Mouse (Mus musculus): ENCODE data around the gene Asb16.

Asb16 gene

DNA sequence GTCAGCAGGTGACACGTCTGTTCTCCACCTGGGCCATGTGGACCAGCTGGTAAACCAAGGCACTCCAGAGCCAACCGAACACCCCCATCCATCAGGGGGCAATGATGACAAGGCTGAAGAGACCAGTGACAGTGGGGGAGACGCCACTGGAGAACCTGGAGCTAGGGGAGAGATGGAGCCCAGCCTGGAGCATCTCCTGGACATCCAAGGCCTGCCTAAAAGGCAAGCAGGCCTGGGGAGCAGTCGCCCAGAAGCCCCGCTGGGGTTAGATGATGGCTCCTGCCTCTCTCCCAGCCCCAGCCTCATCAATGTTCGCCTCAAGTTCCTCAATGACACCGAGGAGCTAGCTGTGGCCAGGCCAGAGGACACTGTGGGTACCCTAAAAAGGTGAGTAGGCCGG, 18.9 kb downstream of the Asb16 start:
- DNase-seq (ENCODE audit: low spot score in 2 of 2): no peak

DNA sequence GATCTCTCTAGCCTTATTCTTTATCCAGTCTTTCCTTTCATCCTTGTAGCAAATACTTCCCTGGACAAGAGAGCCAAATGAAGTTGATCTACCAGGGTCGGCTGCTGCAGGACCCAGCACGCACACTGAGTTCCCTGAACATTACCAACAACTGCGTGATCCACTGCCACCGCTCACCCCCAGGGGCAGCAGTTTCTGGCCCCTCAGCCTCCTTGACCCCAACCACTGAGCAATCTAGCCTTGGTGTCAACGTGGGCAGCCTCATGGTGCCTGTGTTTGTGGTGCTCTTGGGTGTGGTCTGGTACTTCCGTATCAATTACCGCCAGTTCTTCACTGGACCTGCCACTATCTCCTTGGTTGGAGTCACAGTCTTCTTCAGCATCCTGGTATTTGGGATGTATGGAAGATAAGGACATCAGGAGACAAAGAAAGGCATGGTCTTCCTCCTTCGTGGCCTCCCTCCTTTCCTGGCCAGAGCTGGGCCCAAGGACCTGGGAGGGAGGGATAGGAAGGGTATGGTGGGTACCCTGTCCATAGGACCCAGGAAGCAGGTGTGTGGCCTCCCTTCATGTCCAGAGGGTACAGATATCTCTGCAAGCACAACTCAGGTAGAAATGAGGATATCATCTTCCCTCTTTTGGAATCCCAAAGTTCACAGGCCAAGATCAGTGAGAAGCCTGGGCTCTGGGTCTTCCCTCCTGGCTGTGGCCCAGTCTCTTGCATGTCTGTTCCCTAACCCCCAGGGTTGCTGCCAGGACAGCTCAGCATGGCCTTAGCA, 19.7 kb downstream of the Asb16 start:
- DNase-seq (ENCODE audit: low spot score in 2 of 2): no peak

DNA sequence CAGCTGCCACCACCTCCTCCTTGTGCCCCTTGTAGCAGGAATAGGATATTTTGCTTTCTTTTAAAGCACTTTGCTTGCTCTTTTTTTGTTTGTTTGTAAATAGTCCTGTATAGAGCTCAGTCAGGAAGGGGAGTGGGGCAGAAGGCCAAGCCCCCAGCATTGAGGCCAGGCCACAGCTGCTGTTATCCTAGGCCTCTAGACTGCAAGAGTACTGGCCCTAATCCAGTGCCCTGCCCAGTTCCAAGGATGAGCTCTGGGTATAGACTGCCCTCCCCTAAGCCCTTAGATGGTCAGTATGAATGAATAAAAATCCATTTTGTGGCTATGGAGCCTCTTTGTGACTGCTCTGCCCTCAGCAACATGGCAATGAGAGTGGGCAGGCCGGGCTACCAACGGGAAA, 20.4 kb downstream of the Asb16 start:
- no peak for DNase-seq (ENCODE audit: low spot score in 2 of 2)

DNA sequence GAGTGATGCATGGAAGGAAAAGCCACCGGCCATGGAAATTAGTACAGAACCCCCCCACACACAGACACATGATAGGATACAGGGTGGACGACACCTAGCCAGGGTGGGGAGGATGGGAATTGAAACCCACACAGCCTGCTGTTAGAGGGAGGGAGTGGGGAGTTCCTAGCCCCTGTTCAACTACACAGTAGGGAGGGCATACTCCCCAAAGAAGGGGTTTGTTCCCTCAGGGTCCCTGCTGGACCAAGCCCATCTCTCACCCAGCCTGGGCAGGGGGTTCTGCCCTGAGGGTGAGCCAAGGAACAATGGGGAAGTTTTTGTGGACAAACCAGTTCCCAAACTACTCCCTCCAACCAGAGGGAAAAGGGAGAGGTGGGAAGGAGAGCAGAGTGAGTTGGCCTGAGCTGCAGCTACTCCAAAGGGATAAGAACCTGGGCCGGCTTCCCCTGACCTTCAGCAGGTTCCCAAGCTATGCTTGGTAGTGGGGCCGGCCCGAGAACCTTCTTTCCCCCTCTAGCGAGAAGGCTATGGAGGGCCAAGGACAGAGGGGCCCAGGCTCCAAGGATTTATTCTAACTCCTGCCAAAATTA, 21.1 kb downstream of the Asb16 start:
- no peak for DNase-seq (ENCODE audit: low spot score in 2 of 2)

DNA sequence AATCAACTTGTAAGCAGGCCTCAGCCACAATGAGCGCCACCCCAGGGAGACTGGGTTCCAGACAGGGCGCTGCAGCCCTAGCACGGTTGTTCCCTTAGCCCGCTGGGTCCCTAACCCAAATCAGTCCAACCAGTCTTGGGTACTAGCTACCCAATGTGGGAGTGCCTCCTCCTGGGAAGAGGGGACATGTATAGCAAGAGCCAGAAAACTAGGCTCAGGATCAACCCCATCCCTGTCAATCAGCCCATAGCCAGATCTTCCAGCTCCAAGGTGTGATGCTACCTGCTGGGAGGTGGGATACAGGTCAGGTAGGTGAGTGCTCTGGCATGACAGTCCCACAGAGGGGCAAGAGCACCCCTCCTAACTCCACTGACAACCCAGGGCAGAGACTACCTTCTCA, 21.6 kb downstream of the Asb16 start:
- DNase-seq (ENCODE audit: low spot score in 2 of 2): no peak

DNA sequence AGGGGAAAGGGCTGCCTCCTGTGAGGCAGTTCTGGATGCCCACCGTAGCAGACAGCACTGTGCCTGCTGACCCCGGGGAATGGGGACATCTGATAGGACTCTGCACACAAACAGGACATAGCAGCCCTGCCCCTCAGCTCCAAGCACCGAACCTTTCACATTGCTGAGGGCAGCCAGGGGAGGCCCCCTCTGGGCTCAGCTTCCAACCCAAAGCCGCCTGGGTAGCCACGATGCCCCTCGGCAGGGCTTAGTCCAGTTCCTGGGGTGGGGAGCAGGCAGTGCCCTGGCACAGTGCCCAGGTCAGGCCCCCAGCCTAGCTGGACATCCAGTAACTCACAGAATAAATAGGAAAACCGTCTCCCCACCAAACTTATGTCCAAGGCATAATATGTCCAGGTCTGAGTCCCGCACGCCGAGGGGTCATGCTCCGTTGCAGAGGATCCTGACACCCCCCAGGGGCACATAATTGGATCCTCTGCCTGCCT, 22.6 kb downstream of the Asb16 start:
- DNase-seq (ENCODE audit: low spot score in 2 of 2): no peak

DNA sequence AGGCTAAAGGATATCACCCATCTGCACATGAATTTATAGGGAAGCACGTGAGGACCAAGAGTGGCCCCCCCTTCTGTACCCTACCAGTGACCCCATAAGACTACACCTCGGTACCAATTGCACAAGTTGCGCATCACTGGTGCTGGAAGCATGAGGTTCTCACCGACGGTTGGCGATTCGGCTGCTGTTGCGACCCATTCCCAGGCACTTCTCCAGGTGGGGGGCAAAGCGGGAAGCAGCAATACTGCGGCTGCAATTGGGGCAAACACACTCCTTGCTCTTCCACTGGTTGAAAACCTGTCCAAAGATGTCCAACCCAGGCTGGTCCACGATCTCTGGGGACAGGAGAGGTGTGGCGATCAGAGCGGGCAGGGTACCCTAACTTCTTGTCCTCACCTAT, 25.4 kb downstream of the Asb16 start:
- no peak for DNase-seq (ENCODE audit: low spot score in 2 of 2)

DNA sequence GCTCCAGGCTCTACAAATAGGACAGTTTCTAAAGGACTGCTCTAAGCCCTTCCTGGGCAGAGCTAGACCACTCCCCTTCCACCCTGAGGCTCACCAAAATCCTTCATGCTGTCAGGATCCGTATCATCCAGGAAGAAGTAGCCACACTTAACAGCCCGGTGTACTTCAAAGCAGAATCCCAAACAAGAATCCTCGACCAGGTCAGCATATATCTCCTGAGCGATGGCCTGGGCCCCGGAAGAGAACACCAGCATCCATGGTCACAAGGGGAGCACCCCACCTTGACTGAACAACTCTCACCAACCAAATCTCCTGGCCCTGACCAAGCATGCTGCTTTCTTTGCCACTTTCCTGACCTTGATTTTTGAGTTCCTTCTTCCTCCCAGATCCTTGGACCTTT, 25.9 kb downstream of the Asb16 start:
- no peak for DNase-seq (ENCODE audit: low spot score in 2 of 2)

DNA sequence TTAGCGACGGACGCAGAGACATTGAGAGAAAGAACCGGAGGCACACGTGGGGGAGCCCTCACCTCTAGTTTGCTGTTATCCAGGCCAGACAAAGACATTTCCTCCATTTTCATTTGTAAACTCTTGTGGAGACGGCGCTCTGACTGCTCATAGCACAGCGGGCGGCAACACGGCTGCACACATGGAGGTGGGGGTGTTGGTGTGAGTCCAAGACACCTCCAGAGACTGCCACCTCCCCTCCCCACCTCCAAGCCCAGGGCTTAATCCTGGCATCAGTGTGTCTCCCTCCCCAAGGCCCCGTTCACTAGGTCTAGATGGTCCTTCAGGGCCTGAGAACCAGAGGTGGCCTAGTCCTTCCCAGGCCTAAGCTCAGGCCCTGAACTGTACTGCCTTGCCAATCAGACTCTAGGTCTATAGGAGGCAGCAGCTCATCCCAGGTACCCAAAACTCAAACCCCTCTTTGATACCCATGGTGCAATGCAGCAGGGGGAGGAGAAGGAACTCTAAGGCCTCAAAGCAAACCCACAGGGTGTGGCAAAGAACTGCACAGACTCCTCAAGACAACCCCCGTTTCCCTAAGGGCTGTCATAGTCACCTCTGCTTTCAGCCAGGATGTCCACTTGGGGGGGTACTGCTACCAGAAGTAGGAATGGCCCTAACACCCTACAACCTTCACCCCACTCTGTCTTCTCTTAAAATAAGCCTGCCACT, 26.5 kb downstream of the Asb16 start:
- peak; percentile 61 to 64 for DNase-seq (ENCODE audit: low spot score in 2 of 2)

DNA sequence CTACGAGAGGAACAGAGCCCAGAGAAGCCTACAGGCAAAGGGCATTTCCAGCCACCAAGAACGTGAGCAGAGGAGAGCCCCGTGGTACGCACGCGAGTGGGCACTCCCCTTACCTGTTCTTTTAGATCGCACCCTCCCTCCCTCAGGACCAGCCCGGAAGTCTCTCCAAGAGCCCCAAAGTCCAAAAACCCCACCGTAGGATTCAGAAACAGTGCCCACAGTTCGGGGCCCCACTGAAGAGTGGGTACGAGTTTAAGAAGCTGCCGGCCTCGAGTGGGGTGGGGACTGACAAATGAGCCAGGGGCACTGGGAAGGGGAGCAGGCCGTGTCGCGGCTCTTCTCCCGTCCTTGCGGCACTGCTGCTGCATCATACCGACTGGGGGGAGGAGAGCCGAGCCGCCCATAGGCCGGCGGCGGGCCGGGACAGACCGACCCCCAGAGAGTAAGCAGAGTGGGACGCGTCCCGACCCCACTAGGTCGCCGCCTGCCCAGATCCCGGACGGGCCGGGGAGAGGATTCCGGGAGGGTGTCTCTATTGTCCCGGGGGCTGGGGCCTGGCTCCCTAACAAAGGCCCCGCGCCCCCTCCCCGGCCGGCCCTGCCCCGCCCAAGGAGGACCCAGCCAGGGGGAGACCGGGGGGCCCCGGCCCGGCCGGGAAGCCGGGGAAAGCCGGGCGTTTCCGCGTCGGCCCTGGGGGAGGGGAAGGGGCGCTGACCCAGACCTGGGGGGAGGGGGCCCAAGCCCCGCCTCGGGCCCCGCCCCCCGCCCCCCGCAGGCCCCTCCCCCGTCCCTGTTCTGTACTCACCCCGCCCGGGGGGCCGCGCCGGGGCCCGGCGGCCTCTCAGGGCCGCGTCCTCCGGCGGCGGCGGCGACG, 27.3 kb downstream of the Asb16 start:
- peak; percentile 58 to 69 for DNase-seq (ENCODE audit: low spot score in 2 of 2)

DNA sequence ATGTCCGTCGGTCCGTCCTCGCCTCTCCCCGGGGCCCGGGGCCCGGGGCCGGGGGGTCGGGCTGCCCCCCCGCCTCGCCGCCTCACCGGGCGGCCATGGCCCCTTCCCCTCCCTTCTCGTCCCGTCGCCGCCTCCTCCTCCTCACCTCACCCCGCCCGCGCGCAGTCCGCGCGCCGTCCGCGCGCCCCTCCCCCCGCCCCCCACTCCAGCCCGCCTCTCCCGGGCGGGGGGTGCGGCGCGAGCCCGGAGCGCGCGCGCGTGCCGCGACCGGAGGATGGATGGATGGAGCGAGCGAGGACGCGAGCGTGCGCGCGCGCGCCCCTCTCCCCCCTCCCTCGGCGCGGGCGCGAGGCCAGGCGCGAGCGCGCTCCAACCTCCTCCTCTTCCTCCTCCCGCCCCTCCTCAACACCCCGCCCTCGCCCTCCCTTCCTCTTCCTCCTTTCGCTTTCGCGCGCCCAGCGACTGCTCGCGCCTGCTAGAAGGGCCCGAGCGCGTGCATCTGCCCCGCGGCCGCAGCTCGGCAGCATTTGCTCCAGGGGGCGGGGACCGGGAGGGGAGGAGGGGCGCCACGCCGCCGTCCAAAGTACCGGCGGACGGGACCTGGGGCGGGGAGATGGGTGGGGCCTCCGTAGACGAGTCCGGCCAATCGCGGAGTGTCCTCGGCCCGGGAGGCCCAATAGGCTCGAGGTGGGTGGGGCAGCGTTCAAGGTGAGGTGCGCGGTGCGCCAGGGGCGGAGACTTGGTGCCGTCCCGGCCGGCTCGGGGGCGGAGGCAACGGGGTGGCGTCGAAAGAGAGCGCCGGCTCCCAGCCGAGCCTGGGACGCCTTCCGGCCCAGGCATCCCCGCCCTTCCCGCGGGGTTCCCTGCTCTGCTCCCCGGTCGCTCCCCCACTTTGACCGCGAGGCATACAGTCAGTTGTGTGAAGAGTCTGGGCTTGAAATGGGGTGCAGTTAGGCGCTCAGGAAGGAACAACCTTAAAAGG, 28.2 kb downstream of the Asb16 start, which contains the start of gene Atxn7l3:
Gene Atxn7l3, minus strand, starts transcription at position 141 of the 982 bp plus-strand sequence.
- DNase-seq (ENCODE audit: low spot score in 2 of 2): peak; percentile 95 to 99

DNA sequence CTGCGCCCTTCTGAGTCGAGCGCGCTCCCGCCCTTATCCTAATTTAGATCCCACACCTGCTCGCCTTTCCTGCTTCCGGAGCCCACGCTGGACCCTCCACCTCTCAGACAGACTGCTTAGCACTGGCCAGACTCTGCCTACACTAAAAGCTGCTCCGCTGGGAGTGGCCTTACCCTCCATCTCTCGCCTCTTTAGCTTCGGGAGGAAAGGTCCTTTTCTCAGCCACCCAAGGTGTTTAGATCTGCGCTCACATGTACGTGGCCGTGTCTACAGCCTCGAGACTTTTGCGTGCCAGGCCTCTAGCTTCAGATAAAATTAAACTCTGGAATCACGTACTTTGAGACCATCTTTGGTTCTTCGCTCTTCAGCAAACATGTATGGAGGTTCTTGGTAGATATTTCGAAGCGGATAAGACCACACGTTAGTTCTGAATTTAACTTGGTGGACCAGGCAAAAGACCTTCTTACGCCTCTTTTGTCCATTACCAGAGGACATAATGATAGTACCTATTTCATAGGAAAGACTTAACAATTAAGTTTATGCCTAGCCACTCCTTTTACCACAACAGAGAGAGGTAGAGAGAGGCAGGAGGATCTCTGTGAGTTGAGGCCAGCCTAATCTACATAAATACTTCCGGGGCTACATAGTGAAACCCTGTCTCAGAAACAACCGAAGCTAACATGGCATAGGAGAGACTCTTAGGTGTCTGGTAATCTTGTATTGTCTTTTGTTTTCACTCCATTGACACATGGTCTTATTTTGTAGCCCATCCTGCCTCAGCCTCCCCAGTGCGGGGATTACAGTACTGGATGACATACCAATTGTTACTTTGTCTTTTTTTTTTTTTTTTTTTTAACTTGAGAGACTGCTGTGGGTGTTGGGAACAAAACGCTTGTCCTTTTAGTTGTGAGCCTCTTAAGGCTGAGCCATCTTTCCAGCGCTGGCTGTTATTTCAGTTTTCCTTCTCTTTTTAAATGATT, 29.3 kb downstream of the Asb16 start:
- no peak for DNase-seq (ENCODE audit: low spot score in 2 of 2)

DNA sequence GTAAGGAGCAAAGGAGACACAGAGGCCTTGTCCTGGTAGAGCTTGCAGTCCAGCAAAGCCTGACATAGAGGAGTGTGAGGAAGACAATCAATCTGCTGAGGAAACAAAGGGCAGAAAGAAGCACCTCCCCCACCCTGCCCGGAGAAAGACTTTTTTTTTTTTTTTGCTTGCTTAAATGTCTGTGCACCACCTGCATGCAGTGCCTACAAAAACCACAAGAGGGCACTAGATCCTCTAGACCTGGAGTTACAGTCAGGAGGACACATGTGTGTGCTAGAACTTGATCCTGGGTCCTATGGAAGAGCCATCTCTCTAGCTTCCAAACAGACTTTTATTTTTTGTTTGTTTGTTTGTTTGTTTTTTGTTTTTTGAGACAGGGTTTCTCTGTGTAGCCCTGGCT, 31.3 kb downstream of the Asb16 start:
- peak; percentile 65 to 87 for DNase-seq (ENCODE audit: low spot score in 2 of 2)

DNA sequence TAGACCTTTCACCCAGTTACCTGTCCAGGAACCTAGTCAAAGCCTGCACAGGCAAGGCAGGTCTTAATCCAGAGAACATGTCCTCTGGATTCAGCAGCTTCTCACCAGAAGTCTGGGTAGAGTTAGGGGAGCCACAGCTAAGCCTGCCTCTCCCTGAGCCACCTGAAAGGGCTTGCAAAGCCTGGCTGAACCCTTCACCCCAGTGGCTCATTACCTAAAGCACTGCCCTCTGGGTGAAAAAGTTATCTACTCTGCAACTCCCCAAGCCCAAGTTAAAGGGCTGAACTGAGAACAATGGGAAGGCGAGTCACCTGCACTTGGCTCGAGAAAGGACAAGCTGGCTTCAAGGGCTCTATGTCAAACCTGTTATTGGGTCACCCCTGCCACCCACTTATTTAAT, 35.6 kb downstream of the Asb16 start:
- no peak for DNase-seq (ENCODE audit: low spot score in 2 of 2)

DNA sequence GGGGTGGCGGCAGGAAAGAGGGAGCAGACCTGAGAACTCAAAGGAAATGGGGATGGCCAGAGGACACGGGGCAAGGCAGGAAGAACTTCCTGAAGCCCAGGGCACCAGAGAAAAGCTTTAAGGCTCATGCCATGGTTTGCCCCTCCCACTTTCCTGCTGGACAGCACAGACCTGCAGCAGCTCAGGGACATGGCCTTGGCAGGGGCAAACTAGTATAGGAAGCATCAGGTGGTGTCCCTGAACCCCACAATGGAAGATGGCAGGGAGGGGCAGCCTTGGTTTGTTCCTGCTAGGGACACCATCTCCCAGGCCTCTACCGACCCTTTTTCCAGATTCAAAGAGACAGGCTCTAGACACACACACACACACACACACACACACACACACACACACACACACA, 36.8 kb downstream of the Asb16 start:
- peak in 1 of 2 experiments; percentile 16 for DNase-seq (ENCODE audit: low spot score in 2 of 2)

DNA sequence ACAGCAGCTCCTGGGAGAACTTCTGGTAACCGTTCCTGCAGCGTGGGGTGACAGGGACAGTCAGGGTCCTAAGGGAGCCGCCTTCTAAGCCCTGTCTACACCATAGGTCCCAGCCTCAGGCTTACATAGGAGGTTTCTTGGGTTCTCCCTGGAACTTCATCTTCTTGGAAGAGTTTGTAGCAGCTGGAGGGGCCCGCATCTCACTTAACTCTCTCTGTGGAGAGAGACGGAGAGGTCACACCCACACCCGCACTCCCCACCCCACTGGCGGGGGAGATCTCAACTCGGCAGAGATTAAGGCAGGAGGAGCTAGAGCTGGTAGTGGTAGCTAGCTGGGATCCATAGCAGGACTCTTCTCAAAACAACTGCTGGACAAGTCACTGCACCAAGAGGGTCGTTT, 39.6 kb downstream of the Asb16 start:
- peak in 1 of 2 experiments; percentile 19 for DNase-seq (ENCODE audit: low spot score in 2 of 2)

DNA sequence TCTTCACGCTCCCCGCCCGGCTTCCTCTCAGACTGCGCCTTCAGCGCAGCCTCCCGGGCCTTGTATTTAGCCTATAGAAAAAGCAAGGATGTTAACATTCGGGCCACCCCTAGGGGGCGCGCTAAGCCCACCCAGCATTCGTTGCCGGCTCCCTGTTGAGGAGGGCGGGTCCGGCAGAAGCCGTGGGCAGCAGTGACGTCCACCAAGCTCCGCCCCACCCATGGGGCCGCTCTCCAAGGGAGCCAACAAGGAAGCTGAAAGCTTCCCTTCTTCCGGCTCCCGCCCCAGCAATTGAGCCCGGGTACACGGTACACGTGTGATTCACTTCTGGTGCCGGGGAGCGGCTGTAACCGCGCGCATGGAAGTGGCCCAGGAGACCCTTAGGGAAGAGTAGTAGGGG, 40.4 kb downstream of the Asb16 start:
- peak; percentile 96 to 98 for DNase-seq (ENCODE audit: low spot score in 2 of 2)

DNA sequence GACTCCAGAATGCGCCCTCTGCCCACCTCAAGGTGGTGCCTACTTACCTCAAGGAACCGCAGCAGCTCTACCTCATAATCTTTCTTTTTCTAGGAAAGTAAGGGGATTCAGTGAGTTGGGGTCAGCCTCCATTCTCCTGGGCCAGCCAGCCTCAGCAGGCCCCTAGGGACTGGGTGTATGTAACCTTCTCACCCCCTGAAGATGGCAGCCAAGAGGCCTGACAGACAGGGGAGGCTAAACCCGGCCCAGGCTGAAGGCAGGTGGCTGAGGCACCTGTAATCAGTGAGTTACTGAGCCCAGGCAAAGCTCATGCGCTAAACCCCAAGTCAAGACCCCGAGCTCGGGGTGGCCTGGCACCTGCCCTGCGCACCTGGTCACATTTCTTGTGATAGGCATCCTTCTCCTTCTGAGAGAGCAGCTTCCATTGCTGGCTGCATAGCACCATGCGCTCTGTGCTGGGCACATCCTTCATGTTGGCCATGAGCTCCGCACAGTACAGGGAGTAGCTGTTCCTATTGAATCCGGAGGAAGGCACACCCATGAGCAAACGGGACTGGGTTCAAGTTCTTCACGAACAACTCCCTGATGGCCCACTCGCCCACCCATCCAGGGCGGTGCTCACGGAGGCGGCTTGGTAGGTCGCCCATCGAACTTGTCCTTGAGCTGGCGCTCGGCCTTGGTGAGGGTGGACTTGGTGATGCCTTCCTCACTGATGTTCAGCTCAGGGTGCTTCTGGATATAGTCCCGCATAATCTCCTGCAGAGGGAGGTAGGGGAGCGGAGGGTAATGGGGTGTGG, 41.5 kb downstream of the Asb16 start:
- DNase-seq (ENCODE audit: low spot score in 2 of 2): no peak

All from spleen, postnatal 10 days (tissue).